Mouse (Mus musculus): ENCODE measurements around the gene Rab4a. TPM values are rescaled to one million over a fixed set of nuclear protein-coding genes. Genes with fewer than 3 reads are reported as not detected.

Gene Rab4a
- polyA plus RNA-seq, 1 experiment = 67.2 TPM

GRCm38 (mm10) chr8:123877865-123878264, 72.1 kb downstream of the Rab4a start:
- no peak for DNase-seq (ENCODE audit: low read depth, low spot score)
- 40% methylated on average over 2 of the region's 2 CpGs for WGBS

- DNase-seq (ENCODE audit: low read depth, low spot score) = no peak
- WGBS = 59% methylated on average over 10 of the region's 10 CpGs
These were observed 74.5 kb downstream of the Rab4a start for GRCm38 (mm10) chr8:123880271-123880670.

GRCm38 (mm10) chr8:123880821-123881350, 75.1 kb downstream of the Rab4a start:
- WGBS = 24% methylated on average over 4 of the region's 4 CpGs
- no peak for DNase-seq (ENCODE audit: low read depth, low spot score)

- WGBS = 70% methylated on average over 2 of the region's 2 CpGs
- no peak for DNase-seq (ENCODE audit: low read depth, low spot score)
These were observed 76.6 kb downstream of the Rab4a start for GRCm38 (mm10) chr8:123882412-123882811.

GRCm38 (mm10) chr8:123883094-123883493, 77.3 kb downstream of the Rab4a start:
- 79% methylated on average over 4 of the region's 4 CpGs for WGBS
- DNase-seq (ENCODE audit: low read depth, low spot score) = no peak

Other genes with a start within 250 kb of the Rab4a start
- gene Rhou, start 152.1 kb upstream of the Rab4a start, polyA plus RNA-seq (2012; rRNA removed) = 21.8 and 42.4 TPM in 2 replicates
- gene Ccsap, start 54.2 kb downstream of the Rab4a start, polyA plus RNA-seq (2012; rRNA removed) = 0.99 and 1.3 TPM in 2 replicates
- 4.9 and 32.6 TPM in 2 replicates for gene Acta1, start 88.8 kb downstream of the Rab4a start, polyA plus RNA-seq (2012; rRNA removed)
- gene Nup133, start 143.3 kb downstream of the Rab4a start, polyA plus RNA-seq (2012; rRNA removed) = 12.5 and 14.4 TPM in 2 replicates
- gene Abcb10, start 177.1 kb downstream of the Rab4a start, polyA plus RNA-seq (2012; rRNA removed) = 12.7 and 23.2 TPM in 2 replicates
- gene Taf5l, start 215.4 kb downstream of the Rab4a start, polyA plus RNA-seq (2012; rRNA removed) = 32.4 and 40.4 TPM in 2 replicates
- 4.0 and 6.6 TPM in 2 replicates for gene Urb2, start 215.5 kb downstream of the Rab4a start, polyA plus RNA-seq (2012; rRNA removed)